Mouse (Mus musculus) ZHBTc4 (cell line): ENCODE results near the gene Mmp3.
"Not testable (repeated sequence)": the region's sequence is repeated elsewhere in the genome, so short reads cannot be mapped to it uniquely, and the experiment has no call there.

Experiments used
- DNase-seq: peaks from one replicate; pipeline ENCODE4 v3.0.0-alpha.2; 2011; ENCODE audit warnings: low read depth, low spot score

Gene Mmp3

GRCm38 (mm10) chr9:7445522-7445921 lies at the start of gene Mmp3:
Gene Mmp3 (plus strand): TSS chr9:7445822.
- DNase-seq: no peak

GRCm38 (mm10) chr9:7396556-7396955 lies 49.1 kb upstream of the Mmp3 start:
- not testable (repeated sequence) for DNase-seq

- DNase-seq: no peak
These were observed 7.7 kb downstream of the Mmp3 start for GRCm38 (mm10) chr9:7453302-7453701.

DNA sequence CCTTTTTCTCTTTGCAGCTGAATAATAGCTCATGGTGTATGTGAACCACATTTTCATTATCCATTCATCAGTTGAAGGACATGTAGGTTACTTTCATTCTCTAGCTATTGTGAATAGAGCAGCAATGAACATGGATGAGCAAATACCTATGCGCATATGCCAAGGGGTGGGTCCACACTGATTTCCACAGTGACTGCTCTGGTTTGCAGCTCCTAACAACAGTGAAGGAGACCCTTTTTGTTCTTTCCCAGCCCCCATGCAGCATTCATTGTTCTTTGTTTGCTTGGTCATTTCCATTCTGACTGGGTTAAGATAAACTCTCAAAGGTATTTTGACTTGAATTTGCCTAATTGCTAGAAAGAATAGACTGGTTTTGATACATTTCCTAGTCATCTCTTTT lies 24.6 kb downstream of the Mmp3 start:
- no peak for DNase-seq

DNA sequence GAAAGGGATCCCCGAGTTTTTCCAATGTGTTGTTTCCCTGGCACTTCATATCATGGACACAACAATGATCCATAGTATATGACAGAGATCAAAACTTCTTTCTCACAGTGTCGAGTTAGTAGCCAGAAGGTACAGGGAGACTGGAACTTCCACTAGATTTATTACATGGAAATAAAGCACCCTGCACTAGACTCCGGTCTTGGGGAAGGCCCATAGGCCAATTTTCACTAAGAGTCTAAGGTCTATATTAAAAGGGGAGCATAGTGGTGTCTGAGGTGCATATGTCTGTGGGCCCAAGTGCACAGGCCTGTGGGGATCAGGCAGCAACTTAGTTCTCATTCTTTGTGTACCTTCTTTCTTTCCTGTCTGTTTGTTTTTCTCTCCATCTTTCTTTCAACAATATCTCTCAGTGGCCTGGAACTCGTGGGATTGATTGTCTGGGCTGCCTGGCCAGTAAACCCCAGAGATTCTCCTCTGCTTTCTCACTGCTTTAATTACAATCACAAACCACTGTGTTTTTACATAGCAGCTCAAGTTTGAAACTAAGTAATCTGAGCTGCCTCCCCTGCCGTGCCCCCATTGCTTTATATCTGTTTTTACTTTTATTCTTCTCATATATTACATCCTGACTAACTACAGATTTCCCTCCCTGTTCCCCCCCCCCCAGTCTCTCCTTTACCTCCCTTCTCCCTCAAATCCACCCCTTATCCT lies 38.2 kb downstream of the Mmp3 start:
- no peak for DNase-seq

DNA sequence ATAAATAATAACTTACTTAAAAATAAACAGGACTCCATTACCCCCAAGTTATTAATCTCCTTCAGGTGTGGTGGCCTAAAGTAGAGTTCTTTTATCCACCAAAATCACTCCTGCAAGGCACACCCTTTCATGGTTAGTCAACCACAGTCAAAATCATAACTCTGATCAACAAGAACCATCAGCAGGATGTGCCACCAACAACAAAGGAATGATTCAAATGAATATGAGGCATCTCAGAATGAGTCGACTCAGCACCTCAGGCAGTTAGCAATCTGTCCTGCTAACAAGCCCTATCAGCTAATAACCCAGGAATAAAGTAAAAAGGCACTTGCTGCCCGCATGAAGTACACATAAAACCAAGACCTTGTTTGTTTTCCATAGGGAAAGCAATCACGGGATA lies 55.5 kb downstream of the Mmp3 start:
- DNase-seq: no peak

- no peak for DNase-seq
These were observed 56.4 kb downstream of the Mmp3 start, which contains the start of gene Mmp10 for GRCm38 (mm10) chr9:7502051-7502450. Gene Mmp10 (plus strand): TSS chr9:7502352.
